Mouse (Mus musculus) large intestine, adult 2 months (tissue): Measurements from ENCODE around the gene Abcc5. TPM values are rescaled to one million over a fixed set of nuclear protein-coding genes. Genes with fewer than 3 reads are reported as not detected.
"Not testable (repeated sequence)": the region's sequence is repeated elsewhere in the genome, so short reads cannot be mapped to it uniquely, and the experiment has no call there.

Experiments used
- DNase-seq: peaks from one replicate; pipeline ENCODE4 v3.0.0-alpha.2; 2012; ENCODE audit warnings: low read depth, low spot score
- WGBS: fragments of 180-500 bp; shearing (Covaris S2); methylation state at CpG from one replicate; pipeline ENCODE4 v1.1.7; 2018; 5-methylcytosine and 5-hydroxymethylcytosine counted together
- polyA plus RNA-seq: library from polyadenylated mRNA; depleted of rRNA; stranded (reverse); fragments of >200 nt; gene quantifications from 2 replicates; pipeline ENCODE4 v1.2.3, GENCODE M21; 2012

Abcc5 gene
- polyA plus RNA-seq, 1 experiment: 15.0 TPM

DNA sequence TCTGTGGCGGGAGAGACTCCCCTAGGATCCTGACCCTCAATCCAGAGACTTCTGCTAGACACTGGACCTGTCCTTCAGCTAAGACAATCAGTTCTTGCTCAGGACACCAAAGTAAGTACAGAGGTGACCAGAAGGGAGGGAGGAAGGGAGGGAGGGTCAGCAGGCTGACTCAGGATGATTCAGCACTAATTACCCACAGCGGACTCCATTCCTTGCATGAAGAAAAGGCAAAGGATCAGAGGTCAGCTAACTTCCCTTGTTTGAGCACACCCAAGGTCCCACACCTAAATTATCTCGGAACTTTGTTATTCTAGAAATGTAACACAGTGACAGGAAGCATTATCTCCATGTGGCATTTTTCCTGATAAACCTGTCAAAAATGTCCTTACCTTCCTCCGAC lies 54.5 kb downstream of the Abcc5 start:
- DNase-seq: peak; percentile 43
- 57% methylated on average over 4 of the region's 4 CpGs for WGBS

DNA sequence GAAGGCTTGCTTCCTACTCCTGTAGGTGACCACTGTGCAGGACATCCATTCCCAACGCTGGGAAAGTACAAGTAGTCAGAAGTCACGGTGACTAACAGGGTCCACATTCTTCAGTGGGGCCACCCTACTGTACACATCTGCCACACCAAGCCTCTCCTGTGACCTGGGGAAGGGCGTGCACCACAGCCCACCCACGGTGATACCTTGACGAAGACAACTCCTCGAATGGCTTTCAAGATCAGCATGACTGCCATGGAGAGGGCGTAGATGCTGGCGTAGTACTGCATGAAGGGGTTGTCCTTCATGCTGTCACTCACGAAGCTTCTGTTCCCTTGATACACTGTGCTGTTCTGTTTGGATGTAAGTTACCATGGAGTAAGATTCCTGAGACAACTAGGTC lies 58.0 kb downstream of the Abcc5 start:
- DNase-seq: no peak
- WGBS: 87% methylated on average over 9 of the region's 9 CpGs

DNA sequence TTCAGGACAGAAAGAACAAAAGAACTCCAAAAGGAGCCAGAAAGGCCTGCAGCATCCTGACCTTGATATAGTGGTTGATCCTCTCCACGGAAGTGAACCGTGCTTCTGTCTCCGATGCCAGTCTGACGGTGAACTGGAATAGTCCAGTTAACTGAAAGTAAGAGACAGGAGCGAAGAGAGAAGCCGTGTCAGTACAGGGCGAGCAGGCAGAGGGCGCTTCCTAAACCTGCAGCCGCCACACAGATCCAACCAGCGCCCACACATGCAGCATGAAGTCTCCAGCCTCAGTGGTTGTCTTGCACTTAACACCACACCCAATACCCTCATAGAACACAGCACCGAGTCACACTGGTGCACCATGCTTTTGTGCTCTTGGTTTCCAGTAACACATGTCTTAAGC lies 64.1 kb downstream of the Abcc5 start:
- 92% methylated on average over 11 of the region's 11 CpGs for WGBS
- no peak for DNase-seq

DNA sequence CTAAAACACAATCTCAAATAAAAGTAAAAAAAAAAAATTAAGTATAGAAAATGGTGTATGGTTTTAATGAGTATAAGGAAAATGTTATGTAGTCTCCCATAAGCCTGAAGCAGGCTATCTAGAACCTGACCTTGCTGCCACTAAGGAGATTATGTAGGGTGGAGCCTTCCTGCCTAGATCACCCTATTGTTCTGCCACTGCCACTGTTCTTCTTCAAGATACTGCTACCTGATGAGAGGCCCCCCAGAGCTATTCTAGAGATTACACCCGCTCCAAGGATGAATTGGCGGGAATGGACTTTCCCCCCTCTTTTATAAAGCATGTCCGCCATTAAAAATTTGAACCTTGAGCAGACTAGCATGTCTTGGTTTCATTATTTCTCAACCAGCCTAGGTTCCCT lies 64.7 kb downstream of the Abcc5 start:
- WGBS: 90% methylated on average over 3 of the region's 3 CpGs
- not testable (repeated sequence) for DNase-seq

DNA sequence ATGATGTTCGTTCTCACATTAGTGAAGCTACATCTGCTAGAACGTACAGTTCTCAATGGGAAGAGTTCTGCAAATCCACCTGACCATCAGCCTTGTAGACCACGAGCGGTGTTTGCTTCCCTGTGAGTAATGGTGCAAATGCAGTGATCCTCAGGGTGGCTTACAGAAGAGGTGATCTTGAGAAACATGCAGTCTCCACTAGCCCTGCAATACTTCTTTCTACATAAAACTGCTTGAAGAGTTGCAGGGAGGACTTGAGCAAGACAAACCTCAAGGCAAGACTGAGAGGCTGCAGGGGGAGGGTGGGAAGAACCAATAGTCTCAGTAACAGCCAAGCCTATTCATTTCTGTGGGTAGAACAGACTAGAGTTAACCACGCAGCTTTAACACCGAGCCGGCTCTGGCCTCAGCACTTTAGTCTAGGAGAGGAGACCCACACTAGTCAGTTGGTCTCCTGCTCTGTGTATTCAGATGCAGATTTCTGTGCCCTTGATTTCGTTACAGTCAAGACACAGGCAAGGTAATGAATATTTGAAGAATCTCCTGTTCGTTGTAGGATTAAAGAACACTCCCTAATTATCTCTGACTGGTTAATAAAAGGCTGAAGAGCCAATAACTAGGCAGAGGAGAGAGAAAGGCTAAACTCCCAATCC lies 66.4 kb downstream of the Abcc5 start:
- DNase-seq: no peak
- 89% methylated on average over 9 of the region's 9 CpGs for WGBS

DNA sequence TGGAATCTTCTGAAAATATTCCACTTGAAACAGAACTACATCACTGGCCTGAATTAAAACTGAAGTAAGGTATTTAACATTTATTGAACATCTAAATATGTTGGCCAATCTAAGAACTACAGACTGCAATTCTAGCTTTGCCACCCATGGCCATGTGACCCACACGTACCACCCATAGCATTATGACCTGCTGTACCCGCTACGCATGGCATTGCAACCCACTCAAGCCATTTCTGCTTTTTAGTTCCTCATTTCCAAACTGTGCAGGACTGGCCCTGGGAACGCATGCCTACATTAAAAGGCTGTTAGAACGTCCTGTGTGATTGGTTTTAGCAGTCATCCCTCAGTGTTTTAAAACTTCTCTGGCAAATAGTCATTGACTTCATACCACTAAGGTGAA lies 68.4 kb downstream of the Abcc5 start:
- no peak for DNase-seq
- 94% methylated on average over 5 of the region's 5 CpGs for WGBS

DNA sequence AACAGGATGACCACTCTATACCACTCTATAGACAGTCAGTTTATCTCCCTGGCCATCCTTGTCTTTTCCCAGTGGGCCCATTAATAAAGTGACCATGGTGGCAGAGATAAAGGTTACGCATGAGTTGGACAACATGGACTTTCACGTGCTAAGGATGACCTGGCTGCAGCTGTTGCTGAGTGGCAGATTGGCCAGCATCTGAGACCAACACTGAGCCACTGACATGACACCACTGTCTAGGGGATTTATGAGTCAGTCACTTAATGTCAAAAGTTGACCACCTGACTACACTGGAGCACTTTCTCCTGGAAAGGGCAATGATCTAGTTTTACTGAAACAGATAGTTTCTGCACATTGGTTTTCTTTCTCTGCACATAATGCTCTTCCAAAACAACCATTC lies 71.4 kb downstream of the Abcc5 start:
- 90% methylated on average over 2 of the region's 2 CpGs for WGBS

DNA sequence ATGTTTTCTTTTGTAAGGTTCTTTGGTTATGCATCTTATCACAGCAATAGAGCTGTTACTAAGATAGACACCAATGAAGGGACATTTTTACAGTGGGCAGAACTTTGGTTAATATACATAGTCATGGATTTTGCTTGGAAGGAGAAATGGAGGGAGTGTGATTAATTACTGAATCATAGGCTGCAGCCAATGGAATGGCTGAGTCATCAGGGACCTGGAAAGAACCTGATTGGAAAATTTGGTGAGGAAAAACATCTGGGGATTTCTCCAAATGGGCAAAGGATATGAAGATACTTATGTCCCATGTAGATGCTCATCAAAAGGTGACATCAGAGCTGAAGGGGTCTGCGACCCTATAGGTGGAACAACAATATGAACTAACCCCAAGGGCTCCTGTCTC lies 72.2 kb downstream of the Abcc5 start:
- 97% methylated on average over 1 of the region's 1 CpGs for WGBS
- no peak for DNase-seq

More for the DNA sequence above, 71.4 kb downstream of the Abcc5 start:
- DNase-seq: no peak

DNA sequence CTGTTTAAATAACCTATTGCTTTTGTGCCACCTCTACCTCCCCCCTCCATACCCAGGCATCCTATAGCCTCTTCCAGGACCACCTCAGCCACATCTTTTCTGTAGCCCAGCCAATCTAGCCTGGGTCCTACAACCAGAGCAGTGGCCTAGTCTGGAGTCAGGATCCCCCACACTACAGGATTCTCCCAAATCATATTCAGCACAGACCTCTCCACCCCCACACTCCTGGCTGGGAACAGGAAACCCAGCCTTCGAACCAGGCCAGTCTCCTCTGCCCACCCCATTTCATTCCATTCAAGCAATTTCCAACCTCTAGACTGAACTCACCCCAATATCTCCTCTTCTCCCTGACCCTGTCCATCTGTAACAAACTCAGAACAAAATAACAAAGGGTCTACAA lies 80.7 kb downstream of the Abcc5 start:
- DNase-seq: no peak

DNA sequence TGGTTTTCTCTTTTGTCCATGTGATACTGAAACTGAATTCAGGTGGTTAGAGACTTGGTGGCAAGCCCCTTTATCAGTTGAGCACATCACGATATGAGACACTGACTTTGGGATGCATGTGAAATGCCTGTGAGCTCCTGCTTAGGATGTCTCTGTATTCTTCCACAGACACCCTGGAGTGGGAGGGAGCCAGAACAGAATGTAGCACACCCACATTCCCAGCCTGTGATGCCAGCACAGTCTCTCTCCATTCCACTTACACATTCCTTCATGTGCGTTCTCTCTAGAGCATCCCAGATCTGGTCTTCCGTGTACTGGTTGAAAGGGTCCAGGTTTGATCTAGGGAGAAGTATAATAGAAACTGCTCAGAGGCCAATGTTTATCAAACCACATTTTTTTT lies 87.6 kb downstream of the Abcc5 start:
- whole genome bisulfite sequencing: 96% methylated on average over 3 of the region's 3 CpGs
- DNase-seq: no peak

More for the DNA sequence above, 80.7 kb downstream of the Abcc5 start:
- 78% methylated on average over 1 of the region's 1 CpGs for WGBS

DNA sequence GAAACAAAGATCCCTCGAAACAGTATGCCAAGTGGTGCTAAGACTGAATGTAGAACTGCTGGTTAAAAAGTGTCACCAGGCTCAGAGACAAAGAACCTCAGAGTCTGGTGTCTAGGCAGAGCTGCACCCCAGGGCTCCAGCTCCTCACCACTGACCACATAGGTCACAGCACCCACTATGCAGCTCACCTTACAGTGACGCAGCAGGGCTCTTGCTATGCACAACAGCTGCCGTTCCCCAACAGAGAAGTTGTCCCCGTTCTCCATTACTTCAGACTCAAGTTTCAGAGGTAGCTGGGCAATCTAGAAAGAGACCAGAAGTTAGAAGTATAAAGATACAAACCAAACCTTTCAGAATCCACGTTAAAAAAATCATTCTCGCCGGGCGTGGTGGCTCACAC lies 91.3 kb downstream of the Abcc5 start:
- no peak for DNase-seq
- WGBS: 91% methylated on average over 8 of the region's 8 CpGs

DNA sequence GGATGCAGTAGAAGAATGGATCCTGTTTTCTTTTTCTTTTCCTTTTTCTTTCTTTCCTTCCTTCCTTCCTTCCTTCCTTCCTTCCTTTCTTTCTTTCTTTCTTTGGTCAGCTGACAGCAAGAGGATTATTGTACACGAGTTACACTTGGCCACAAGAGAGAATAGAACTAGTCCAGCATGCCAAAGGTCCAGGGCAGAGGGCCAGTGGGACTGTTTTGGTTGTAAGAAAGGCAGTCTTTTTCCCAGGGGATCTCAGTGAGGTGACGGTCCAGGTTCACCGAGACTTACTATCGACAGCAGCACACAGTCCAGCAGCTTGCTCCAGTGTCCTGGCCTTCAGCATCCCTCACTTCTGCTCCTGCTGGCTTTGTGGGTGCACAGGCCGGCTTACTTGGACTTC lies 97.9 kb downstream of the Abcc5 start:
- WGBS: 87% methylated on average over 5 of the region's 5 CpGs
- DNase-seq: no peak

DNA sequence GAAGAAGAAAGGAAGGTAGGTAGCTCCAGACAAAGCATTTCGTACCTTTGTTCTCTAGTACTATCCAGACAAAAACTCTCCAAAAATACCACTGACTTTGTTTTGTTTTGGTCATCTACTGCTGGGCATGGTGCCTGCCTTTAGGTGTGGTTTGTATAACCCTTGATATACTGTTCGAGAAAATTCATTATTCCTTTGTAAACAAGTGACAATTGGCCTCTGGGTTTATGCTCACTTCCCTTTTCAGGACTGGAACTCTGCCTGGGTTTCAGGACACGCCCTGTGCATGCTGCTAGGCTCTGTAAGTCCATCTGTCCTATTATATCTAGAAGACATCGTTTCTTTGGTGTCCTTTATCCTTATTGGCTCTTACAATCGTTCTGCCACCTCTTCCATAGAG lies 100.9 kb downstream of the Abcc5 start, which contains the start of gene Cyp2ab1:
Gene Cyp2ab1, minus strand, starts transcription at position 119 of the 400 bp plus-strand sequence.
- DNase-seq: peak; percentile 45
- WGBS: 17% methylated on average over 5 of the region's 5 CpGs

DNA sequence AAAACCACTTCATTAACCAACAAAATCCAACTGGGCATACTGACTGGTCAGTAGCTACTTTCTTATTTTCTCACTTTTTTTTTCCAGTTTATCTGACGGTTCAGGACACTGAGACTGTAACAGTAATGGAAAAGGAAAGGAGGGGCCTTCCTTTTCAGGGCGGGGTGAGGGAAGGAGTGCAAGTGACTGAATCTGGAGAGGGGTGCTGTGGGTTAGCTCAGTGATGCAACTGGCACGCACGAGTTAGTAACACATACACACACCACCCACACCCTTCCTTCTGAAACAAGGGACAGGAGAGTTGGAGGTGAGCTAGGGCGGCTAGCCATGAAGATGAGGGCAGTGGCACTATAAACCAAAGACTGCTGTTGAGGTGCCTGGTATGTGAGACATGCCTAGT lies 102.3 kb downstream of the Abcc5 start:
- 72% methylated on average over 5 of the region's 5 CpGs for WGBS
- no peak for DNase-seq

DNA sequence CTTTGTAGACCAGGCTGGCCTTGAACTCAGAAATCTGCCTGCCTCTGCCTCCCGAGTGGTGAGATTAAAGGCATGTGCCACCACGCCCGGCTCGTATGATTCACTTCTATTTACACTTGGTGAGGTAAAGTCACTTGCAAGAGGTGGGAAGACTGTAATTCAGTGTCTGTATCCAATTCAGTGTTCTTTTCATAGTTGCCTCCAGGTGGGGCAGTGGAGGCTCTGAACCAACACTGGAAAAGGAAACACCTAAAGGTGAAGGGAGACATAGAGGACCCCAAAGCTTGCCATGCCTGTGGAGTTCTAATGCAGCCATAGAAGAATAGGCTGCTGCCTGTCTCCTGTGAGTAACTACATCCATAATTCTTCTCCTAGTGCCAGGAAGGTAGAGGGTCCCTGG lies 103.9 kb downstream of the Abcc5 start:
- no peak for DNase-seq
- 32% methylated on average over 4 of the region's 4 CpGs for WGBS

DNA sequence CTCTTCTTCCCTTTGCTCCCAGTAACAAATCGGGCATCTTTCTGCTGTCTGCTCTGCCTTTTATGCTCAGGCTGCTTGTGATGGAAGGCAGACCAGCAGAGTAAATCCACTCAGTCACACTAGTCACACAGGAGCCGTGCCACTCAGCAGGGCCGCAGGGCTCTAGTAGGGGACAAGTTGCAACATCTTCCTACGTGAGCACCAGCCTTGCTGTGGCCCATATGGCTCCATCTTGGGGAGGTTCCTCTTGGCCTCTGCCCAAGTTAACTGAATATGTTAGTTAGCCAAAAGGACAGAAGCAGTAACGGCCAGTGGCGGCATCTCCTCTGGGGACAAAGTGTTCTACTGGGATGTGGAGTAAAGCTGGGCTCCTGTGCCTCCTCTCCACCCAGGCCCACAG lies 109.4 kb downstream of the Abcc5 start:
- DNase-seq: no peak
- 77% methylated on average over 6 of the region's 6 CpGs for WGBS

DNA sequence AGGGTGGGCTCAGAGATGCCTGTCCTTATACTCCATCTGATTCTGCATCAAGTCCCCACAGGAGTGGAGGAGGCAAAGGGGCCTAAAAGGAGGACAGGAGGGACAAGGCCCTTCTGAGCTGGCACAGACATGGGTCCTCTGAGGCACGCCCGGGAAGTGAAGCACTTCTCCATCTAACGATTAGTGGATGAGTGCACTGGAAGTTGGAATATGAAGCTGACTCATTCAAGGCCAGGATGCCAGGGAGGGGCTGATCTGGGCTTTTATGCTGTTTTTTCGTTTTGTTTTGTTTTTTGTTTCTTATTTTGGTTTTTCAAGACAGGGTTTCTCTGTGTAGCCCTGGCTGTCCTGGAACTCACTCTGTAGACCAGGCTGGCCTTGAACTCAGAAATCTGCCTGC lies 110.9 kb downstream of the Abcc5 start:
- 72% methylated on average over 4 of the region's 4 CpGs for WGBS
- DNase-seq: no peak

DNA sequence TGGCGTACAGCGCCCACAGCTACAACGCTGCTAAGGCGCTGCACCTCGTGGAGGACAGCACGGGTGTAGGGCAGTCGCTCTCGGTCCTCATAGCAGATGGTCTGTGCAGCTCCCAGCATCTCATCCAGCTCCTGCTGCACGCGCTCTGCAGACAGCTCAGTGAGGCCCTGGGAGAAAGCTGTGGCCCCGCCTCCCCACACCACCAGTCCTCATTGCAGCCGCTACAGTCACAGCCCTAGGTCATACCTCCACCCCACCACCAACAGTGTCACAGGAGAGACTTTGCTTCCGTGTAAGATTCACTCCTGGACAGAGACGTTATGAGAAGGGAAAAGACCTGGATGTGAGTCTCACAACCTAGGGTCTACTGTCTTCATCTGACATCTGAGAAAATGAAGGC lies 113.9 kb downstream of the Abcc5 start:
- 59% methylated on average over 14 of the region's 14 CpGs for WGBS
- DNase-seq: no peak

DNA sequence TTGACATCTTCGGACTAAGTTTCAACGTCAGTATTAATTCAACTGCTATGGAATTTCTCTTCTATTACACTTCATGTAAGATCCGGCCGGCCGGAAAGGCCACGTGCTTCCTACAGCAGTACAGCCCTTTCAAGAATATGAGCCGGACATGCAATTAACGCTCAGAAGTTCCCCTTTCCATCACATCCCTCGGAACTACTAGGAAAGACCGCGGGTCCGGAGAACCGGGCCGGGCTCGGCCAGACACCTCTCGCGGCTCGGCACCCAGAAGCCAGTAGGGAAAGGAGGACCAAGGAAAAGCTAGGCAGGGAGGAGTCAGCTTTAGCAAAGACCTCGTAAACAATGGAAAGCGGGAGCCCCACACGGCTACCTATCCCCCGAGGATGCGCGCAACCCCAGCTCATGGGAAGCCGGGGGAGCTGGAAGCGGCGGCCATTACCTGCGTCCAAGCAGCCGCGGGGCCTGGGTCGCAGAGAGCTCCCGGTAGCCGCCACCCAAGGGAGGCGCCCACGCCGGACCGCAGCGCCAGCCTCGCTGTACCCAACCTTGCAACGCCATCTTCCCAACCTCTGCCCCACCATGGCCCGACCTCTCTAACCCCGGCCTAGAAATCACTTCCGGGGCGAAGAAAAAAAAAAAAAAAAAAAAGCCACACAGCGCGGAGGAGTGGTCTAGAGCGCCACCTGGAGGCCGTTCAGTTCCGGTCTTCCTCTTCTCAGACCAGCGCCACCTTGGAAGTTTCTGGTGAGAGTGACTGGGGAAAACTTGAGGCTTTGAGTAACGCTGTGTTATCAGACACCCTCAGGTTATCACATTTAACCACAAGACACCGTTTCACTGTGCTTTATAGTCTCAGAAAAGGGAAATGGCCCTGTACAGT lies 124.2 kb downstream of the Abcc5 start, which contains the start of gene Parl:
Gene Parl, minus strand, starts transcription at position 618 of the 880 bp plus-strand sequence.
- peak; percentile 92 for DNase-seq
- WGBS: under 1% methylated on average over 52 of the region's 52 CpGs

DNA sequence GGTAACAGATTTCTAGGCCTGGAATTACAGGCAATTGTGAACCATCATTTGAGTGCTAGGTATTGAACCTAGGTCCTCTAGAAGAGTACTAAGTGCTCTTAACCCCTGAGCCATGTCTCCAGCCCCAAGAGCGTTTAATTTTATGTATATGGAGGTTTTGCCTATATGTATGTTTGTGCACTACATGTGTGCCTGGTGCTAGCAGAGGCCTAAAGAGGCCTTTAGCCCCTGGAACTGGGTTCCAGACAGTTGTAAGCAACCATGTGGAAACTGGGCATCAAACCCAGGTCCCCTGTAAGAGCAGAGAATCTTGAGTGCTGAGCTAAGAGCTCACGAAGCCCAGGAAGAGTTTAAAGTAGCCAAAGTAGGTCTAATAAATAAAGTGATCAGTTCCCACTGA lies 126.1 kb downstream of the Abcc5 start:
- 88% methylated on average over 2 of the region's 2 CpGs for WGBS

More for the DNA sequence above, 126.1 kb downstream of the Abcc5 start:
- DNase-seq: no peak
